Mouse (Mus musculus) kidney, postnatal 0 days (tissue): ENCODE results near the gene Trpm3. TPM values are rescaled to one million over a fixed set of nuclear protein-coding genes. Genes with fewer than 3 reads are reported as not detected.
A peak's percentile ranks its signal among the peaks of the same experiment; 100 is the strongest.

Experiments used
- ATAC-seq: fragments of 200-750 bp; cut with Nextera tagmentation; replicated peaks from 2 replicates; pipeline ENCODE4 v1.8.0; 2017; ENCODE audit warnings: low read depth, moderate number of reproducible peaks, moderate TSS enrichment, moderate library complexity; ENCODE audit not compliant: low FRiP score
- DNase-seq: peaks from one replicate; pipeline ENCODE4 v3.0.0-alpha.2; 2016; ENCODE audit warnings: low spot score
- H3K27ac ChIP-seq: fragments of 300-500 bp; sonication (generic); 2 replicates; pipeline ENCODE4 v1.5.1; 2014; ENCODE audit warnings: mild to moderate bottlenecking
- H3K27me3 ChIP-seq: fragments of 300-500 bp; sonication (generic); 2 replicates; pipeline ENCODE4 v1.6.1; 2014; ENCODE audit warnings: low read length, mixed read lengths; ENCODE audit not compliant: insufficient read depth
- H3K36me3 ChIP-seq: fragments of 300-500 bp; sonication (generic); 2 replicates; pipeline ENCODE4 v1.6.1; 2014; ENCODE audit warnings: low read length, mixed read lengths; ENCODE audit not compliant: insufficient read depth
- H3K4me1 ChIP-seq: fragments of 300-500 bp; sonication (generic); replicated peaks from 2 replicates; pipeline ENCODE4 v1.6.1; 2014; ENCODE audit warnings: antibody characterized with exemption, low read length, mixed read lengths; ENCODE audit not compliant: insufficient read depth
- H3K4me2 ChIP-seq: fragments of 300-500 bp; sonication (generic); 2 replicates; pipeline ENCODE4 v1.6.1; 2014; ENCODE audit warnings: mild to moderate bottlenecking, low read length, moderate library complexity, mixed read lengths
- H3K4me3 ChIP-seq: fragments of 300-500 bp; sonication (generic); replicated peaks from 2 replicates; pipeline ENCODE4 v1.5.1; 2014; ENCODE audit warnings: low read depth, low read length
- H3K9ac ChIP-seq: fragments of 300-500 bp; sonication (generic); 2 replicates; pipeline ENCODE4 v1.6.1; 2014; ENCODE audit warnings: low read depth, low read length
- H3K9me3 ChIP-seq: fragments of 300-500 bp; sonication (generic); replicated peaks from 2 replicates; pipeline ENCODE4 v1.6.1; 2016; ENCODE audit warnings: low read length, inconsistent platforms, mixed read lengths
- CTCF ChIP-seq: IDR thresholded peaks from 2 replicates; pipeline ENCODE4 v1.5.1; 2016; ENCODE audit warnings: antibody characterized with exemption, low read depth, mild to moderate bottlenecking, moderate library complexity
- WGBS: fragments of 180-500 bp; shearing (Covaris S2); extraction: QIAGEN DNeasy Blood & Tissue Kit; methylation state at CpG from one replicate; pipeline ENCODE4 v1.1.7; 2014; 5-methylcytosine and 5-hydroxymethylcytosine counted together
- polyA plus RNA-seq: library from polyadenylated mRNA; unstranded; fragments of >200 nt; fragmentation: Nextera tagmentation; extraction: Ambion mirVana; gene quantifications from 2 replicates; pipeline ENCODE4 v1.2.1, GENCODE M21; 2015

Trpm3 gene
- polyA plus RNA-seq, 1 experiment from 2014 or later, result 2.1 TPM

GRCm38 (mm10) chr19:22930368-22930834 lies 791.6 kb downstream of the Trpm3 start:
- Histone ChIP-seq H3K27me3 (no peaks in the 10 kb centered on the region), H3K4me2 (no peak overlapping the region), H3K4me3 (no peak overlapping the region), H3K36me3 (no peaks in the 10 kb centered on the region), H3K4me1 (no peaks in the 10 kb centered on the region), H3K9ac (no peak overlapping the region), H3K27ac (no peak overlapping the region), H3K9me3 (no peaks in the 10 kb centered on the region)
- TF ChIP-seq CTCF, result no peak
- whole genome bisulfite sequencing, result 56% methylated on average over 7 of the region's 7 CpGs
- ATAC-seq, result no peak
- peak; percentile 39 for DNase-seq

- 79% methylated on average over 6 of the region's 6 CpGs for WGBS
- Histone ChIP-seq H3K4me2 (no peak overlapping the region), H3K4me1 (no peaks in the 10 kb centered on the region), H3K27me3 (no peaks in the 10 kb centered on the region), H3K9me3 (no peaks in the 10 kb centered on the region), H3K4me3 (no peak overlapping the region), H3K27ac (no peak overlapping the region), H3K36me3 (no peaks in the 10 kb centered on the region), H3K9ac (no peak overlapping the region)
- ATAC-seq (no peak), DNase-seq (no peak)
- TF ChIP-seq CTCF, result no peak
Measured at GRCm38 (mm10) chr19:22931006-22931405, 792.2 kb downstream of the Trpm3 start.

- Histone ChIP-seq H3K4me2 (no peak overlapping the region), H3K9ac (no peak overlapping the region), H3K9me3 (no peaks in the 10 kb centered on the region), H3K4me1 (no peaks in the 10 kb centered on the region), H3K4me3 (no peak overlapping the region), H3K27me3 (no peaks in the 10 kb centered on the region), H3K27ac (no peak overlapping the region), H3K36me3 (no peaks in the 10 kb centered on the region)
- TF ChIP-seq CTCF, result no peak
- 78% methylated on average over 3 of the region's 3 CpGs for WGBS
- ATAC-seq, result no peak
- no peak for DNase-seq
Measured at GRCm38 (mm10) chr19:22935067-22935466, 796.2 kb downstream of the Trpm3 start.

GRCm38 (mm10) chr19:22938848-22939724 lies 800.2 kb downstream of the Trpm3 start:
- TF ChIP-seq CTCF, result no peak
- ATAC-seq (no peak), DNase-seq (peak; percentile 47)
- Histone ChIP-seq H3K9ac (no peak overlapping the region), H3K4me2 (no peak overlapping the region), H3K27me3 (no peaks in the 10 kb centered on the region), H3K4me1 (no peaks in the 10 kb centered on the region), H3K27ac (no peak overlapping the region), H3K9me3 (no peaks in the 10 kb centered on the region), H3K4me3 (no peak overlapping the region), H3K36me3 (no peaks in the 10 kb centered on the region)
- 35% methylated on average over 14 of the region's 14 CpGs for WGBS

- Histone ChIP-seq H3K4me1 (no peaks in the 10 kb centered on the region), H3K9me3 (no peaks in the 10 kb centered on the region), H3K4me3 (no peak overlapping the region), H3K27ac (no peak overlapping the region), H3K36me3 (no peaks in the 10 kb centered on the region), H3K27me3 (no peaks in the 10 kb centered on the region), H3K9ac (no peak overlapping the region), H3K4me2 (no peak overlapping the region)
- 71% methylated on average over 5 of the region's 5 CpGs for WGBS
- DNase-seq (no peak), ATAC-seq (no peak)
- no peak for TF ChIP-seq CTCF
Measured at GRCm38 (mm10) chr19:22939836-22940235, 801.0 kb downstream of the Trpm3 start.

- H3K4me3 ChIP-seq, result no peak overlapping the region
- no peak overlapping the region for H3K9ac ChIP-seq
- H3K9me3 ChIP-seq, result no peaks in the 10 kb centered on the region
- 43% methylated on average over 5 of the region's 5 CpGs for WGBS
- TF ChIP-seq CTCF, result peak; percentile 80
- no peaks in the 10 kb centered on the region for H3K36me3 ChIP-seq
- H3K4me2 ChIP-seq, result no peak overlapping the region
- no peak overlapping the region for H3K27ac ChIP-seq
- ATAC-seq (0 out of 2 replicates have a peak, but pooled peaks have one; percentile 43), DNase-seq (peak; percentile 82)
- H3K4me1 ChIP-seq, result no peaks in the 10 kb centered on the region
- no peaks in the 10 kb centered on the region for H3K27me3 ChIP-seq
Measured at GRCm38 (mm10) chr19:22940487-22940886, 801.6 kb downstream of the Trpm3 start.
